Mouse (Mus musculus) bone marrow, adult 2 months (tissue): ENCODE data around the gene Dvl2.

ENCODE experiments used
- CTCF ChIP-seq: fragments of 200-500 bp; IDR thresholded peaks from 2 replicates; pipeline ENCODE4 v1.5.1; 2011; ENCODE audit warnings: low read length, control low read depth; ENCODE audit not compliant: control insufficient read depth, insufficient read depth
- POLR2A ChIP-seq: fragments of 200-500 bp; IDR thresholded peaks from 2 replicates; pipeline ENCODE4 v1.6.1; 2011; ENCODE audit warnings: low read depth, mild to moderate bottlenecking, control low read depth, low read length, borderline replicate concordance; ENCODE audit not compliant: control insufficient read depth

GRCm38 (mm10) chr11:70053156-70053555, 52.8 kb downstream of the Dvl2 start:
- TF ChIP-seq CTCF (no peak), POLR2A (no peak)
